Mouse (Mus musculus) stomach, embryonic 16.5 days (tissue): ENCODE results near the gene Tiparp. TPM values are rescaled to one million over a fixed set of nuclear protein-coding genes. Genes with fewer than 3 reads are reported as not detected.

Source experiments
- ATAC-seq: fragments of 200-750 bp; cut with Nextera tagmentation; 2 replicates; pipeline ENCODE4 v1.8.0; 2017; ENCODE audit warnings: moderate number of reproducible peaks, moderate TSS enrichment; ENCODE audit not compliant: insufficient read depth, low FRiP score
- H3K27ac ChIP-seq: fragments of 300-500 bp; sonication (generic); 2 replicates; pipeline ENCODE4 v1.5.1; 2014; ENCODE audit warnings: low read length
- H3K27me3 ChIP-seq: fragments of 300-500 bp; sonication (generic); 2 replicates; pipeline ENCODE4 v1.6.1; 2014; ENCODE audit warnings: low read length, control low read depth, mixed read lengths; ENCODE audit not compliant: control insufficient read depth, insufficient read depth
- H3K36me3 ChIP-seq: fragments of 300-500 bp; sonication (generic); 2 replicates; pipeline ENCODE4 v1.6.1; 2014; ENCODE audit warnings: low read length; ENCODE audit not compliant: control insufficient read depth, insufficient read depth
- H3K4me1 ChIP-seq: fragments of 300-500 bp; sonication (generic); 2 replicates; pipeline ENCODE4 v1.6.1; 2014; ENCODE audit warnings: low read length, control low read depth, mixed read lengths; ENCODE audit not compliant: control insufficient read depth, insufficient read depth
- H3K4me2 ChIP-seq: fragments of 300-500 bp; sonication (generic); 2 replicates; pipeline ENCODE4 v1.6.1; 2014; ENCODE audit warnings: low read depth, low read length, mixed read lengths
- H3K4me3 ChIP-seq: fragments of 300-500 bp; sonication (generic); replicated peaks from 2 replicates; pipeline ENCODE4 v1.5.1; 2014; ENCODE audit warnings: mild to moderate bottlenecking, low read length
- H3K9ac ChIP-seq: fragments of 300-500 bp; sonication (generic); 2 replicates; pipeline ENCODE4 v1.6.1; 2014; ENCODE audit warnings: low read length
- H3K9me3 ChIP-seq: fragments of 300-500 bp; sonication (generic); replicated peaks from 2 replicates; pipeline ENCODE4 v1.6.1; 2016; ENCODE audit warnings: low read length, control low read depth; ENCODE audit not compliant: control insufficient read depth
- WGBS: fragments of 180-500 bp; shearing (Covaris S2); extraction: QIAGEN DNeasy Blood & Tissue Kit; methylation state at CpG from one replicate; pipeline ENCODE4 v1.1.7; 2014; 5-methylcytosine and 5-hydroxymethylcytosine counted together
- polyA plus RNA-seq: library from polyadenylated mRNA; unstranded; fragments of >200 nt; fragmentation: Nextera tagmentation; extraction: Ambion mirVana; gene quantifications from 2 replicates; pipeline ENCODE4 v1.2.1, GENCODE M21; 2015

Gene Tiparp
- polyA plus RNA-seq, 1 experiment from 2014 or later, result 38.0 TPM

DNA sequence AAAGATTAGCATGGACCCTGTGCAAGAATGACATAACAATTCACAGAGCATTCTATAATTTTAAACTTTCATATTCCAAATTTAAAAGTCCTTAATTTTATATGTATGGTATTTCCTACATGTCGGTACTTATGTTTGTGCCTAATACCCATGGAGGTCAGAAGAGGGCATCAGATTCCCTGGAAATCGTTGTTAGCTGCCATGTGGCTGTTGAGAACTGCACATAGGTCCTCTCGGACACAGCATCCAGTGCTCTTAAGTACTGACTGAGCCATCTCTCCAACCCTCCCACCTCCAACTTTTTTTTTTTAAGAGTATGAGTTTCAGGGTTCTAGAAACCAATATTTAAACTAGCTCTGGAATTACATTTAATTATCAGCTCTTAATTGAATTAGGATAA is 2.5 kb upstream of the Tiparp start:
- H3K4me1 ChIP-seq, result no peaks in the 10 kb centered on the region; the same call in 1 of the 2 replicates
- no peak overlapping the region for H3K4me2 ChIP-seq
- H3K9me3 ChIP-seq, result no peaks in the 10 kb centered on the region
- no peaks in the 10 kb centered on the region for H3K36me3 ChIP-seq
- no peak overlapping the region for H3K9ac ChIP-seq
- ATAC-seq, result no peak
- 83% methylated on average over 3 of the region's 3 CpGs for WGBS
- H3K27ac ChIP-seq, result no peak overlapping the region
- H3K4me3 ChIP-seq, result no peak overlapping the region
- H3K27me3 ChIP-seq, result no peaks in the 10 kb centered on the region

DNA sequence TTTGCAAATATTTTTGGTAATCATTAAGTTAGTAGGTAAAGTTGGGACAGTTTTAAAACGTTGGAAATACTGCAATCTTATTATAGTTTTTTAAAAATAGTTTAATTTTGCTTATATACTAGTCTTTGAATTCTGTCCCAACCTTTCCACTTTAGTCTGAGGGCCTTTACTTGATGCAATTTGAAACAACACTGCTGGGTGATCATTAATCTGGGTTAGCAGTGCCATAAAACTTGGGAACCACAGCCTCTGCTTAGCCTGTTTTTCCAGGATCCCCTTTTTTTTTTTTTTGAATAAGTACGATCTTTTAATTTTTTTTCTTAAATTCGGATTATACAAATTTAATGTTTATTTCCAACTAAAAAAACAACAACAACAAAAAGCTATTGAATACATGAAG is 1.0 kb upstream of the Tiparp start:
- H3K27me3 ChIP-seq, result no peaks in the 10 kb centered on the region
- H3K4me3 ChIP-seq, result peak overlapping the region; percentile 66
- WGBS, result 16% methylated on average over 3 of the region's 3 CpGs
- H3K4me1 ChIP-seq, result peaks cover 3% of the 10 kb centered on the region
- H3K9ac ChIP-seq, result peak overlapping the region; percentile 85
- H3K36me3 ChIP-seq, result no peaks in the 10 kb centered on the region; the same call in 1 of the 2 replicates
- ATAC-seq, result no peak
- H3K9me3 ChIP-seq, result no peaks in the 10 kb centered on the region
- H3K27ac ChIP-seq, result peak overlapping the region; percentile 94
- peak overlapping the region; percentile 66 for H3K4me2 ChIP-seq

DNA sequence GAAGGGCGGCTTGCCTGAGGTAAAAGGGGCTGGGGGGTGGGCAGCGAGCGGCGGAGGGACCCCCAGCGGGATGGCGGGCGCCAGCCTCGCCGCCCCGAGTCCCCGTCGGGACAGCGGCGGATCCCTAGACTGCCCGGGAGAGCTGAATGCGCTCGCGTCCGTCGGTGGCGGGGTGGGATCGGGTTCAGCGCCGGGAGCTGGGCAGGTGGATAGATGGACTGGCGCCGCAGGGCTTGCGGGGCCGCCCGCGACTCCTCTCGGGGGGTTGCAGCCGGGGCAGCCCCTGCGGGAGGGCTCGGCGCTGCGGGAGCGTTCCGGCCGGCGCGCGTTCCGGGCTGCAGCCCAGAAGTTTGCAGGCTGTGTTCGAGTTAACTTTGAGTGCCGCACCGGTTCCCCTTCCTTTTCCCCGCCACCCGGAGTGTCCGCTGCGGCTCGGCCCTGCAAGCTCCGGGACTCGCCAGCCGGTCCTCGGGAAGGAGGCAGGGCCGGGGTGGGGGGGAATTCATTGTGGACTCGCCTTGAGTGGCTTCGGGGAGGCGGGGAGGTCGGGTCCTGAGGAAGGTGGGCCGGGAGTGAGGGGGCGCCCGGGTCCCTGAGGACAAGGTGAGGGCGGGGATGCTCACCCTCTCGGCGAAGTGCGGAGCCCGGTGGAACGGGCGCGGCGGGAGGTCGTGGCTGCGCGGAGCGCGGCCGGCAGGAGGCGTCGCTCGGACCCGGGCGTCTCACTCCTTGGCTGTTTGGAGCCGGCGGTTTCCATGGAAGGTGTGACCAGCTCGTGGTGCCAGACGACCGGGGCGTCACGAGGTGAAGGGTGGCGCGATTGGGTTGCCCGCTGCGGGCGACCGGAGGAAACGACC is 632 bp downstream of the Tiparp start:
- Histone ChIP-seq H3K4me1 (peaks cover 5% of the 10 kb centered on the region), H3K27me3 (no peaks in the 10 kb centered on the region), H3K4me3 (peak overlapping the region; percentile 66), H3K27ac (peak overlapping the region; percentile 96), H3K36me3 (no peaks in the 10 kb centered on the region; the same call in 1 of the 2 replicates), H3K9ac (peak overlapping the region; percentile 95), H3K4me2 (peak overlapping the region; percentile 66), H3K9me3 (no peaks in the 10 kb centered on the region)
- peak; percentile 39 for ATAC-seq
- under 1% methylated on average over 95 of the region's 97 CpGs for WGBS

DNA sequence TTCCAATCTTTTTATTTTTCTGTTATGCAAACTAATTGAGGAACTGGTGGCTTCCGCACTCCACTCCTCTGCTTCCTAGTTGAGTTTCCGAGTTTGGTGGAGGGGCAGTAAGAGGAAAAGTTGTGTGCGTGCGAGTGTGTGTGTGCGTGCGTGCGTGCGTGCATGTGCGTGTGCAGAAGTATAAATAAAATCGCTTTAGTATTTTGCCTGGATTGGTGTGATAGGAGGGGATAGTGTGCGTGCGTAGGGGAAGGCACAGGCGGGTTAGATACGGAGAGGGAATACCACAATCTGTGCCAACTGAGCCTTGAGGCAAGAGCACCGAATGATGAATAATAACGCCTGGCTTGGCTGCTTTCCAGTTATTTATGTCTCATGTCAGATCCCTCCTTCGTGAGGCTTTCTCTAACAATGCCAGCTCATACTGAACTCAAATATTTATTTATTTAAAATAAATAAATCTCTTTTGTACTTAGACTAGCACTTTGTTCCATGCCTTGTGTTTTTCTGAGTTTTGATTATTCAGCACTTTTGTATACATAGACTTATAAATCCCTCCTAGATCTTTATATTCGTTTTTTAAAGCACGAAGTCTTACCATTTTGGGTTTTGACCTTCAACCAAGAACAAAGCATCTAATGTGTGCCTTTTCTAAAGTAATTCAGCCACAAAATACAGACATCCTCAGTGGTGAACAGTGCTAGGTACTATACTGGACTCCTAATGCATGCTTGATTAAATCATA is 1.4 kb downstream of the Tiparp start:
- Histone ChIP-seq H3K4me1 (peaks cover 10% of the 10 kb centered on the region), H3K9ac (peak overlapping the region; percentile 95), H3K9me3 (no peaks in the 10 kb centered on the region), H3K27ac (peak overlapping the region; percentile 96), H3K4me2 (peak overlapping the region; percentile 66), H3K27me3 (no peaks in the 10 kb centered on the region), H3K36me3 (no peaks in the 10 kb centered on the region; the same call in 1 of the 2 replicates), H3K4me3 (peak overlapping the region; percentile 66)
- under 1% methylated on average over 19 of the region's 19 CpGs for WGBS
- ATAC-seq, result peak; percentile 8; the same call in 1 of the 2 replicates

DNA sequence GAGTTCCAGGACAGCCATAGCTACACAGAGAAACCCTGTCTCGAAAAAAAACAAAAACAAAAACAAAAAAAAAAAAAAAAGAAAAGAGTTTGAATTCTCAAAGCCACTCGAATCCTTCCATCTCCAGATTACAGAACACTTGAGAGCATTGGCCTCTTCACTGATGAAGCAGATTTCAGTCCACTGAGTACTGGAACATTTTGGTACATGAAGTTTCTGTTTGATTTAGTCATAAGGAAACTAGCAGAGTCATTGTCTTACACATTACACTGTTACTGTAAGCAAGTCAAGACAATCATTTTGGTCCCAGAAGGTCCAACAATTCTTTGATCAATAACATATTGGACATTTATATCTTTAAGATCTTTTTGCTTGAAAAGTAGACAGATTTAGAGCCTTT is 4.8 kb downstream of the Tiparp start:
- Histone ChIP-seq H3K9ac (no peak overlapping the region), H3K27me3 (no peaks in the 10 kb centered on the region), H3K4me2 (no peak overlapping the region), H3K4me1 (peaks cover 15% of the 10 kb centered on the region), H3K36me3 (no peaks in the 10 kb centered on the region; the same call in 1 of the 2 replicates), H3K4me3 (no peak overlapping the region), H3K27ac (no peak overlapping the region), H3K9me3 (no peaks in the 10 kb centered on the region)
- no peak for ATAC-seq
- WGBS, result 92% methylated on average over 2 of the region's 2 CpGs

DNA sequence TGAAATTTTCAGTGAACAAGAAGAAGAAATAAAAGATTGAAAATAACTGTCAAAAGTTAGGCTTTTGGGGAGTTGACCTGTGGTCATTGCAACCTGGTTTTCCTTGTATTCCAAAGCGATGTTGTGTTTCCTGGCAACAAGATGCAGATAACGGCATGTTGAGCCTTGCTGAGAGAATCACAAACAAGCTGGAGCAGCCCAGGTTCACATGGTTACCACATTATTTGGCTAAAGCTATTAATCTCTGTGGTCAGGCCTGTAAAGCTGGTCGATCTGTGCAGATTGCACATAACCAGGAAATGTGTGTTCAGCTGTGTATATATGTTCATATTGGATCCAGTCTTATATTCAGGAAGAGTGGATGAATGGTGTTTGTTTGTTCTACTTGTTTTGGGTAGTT is 5.4 kb downstream of the Tiparp start:
- Histone ChIP-seq H3K4me3 (no peak overlapping the region), H3K9me3 (no peaks in the 10 kb centered on the region), H3K4me2 (0 out of 2 replicates have a peak overlapping the region, but pooled peaks have one; percentile 12), H3K4me1 (peaks cover 15% of the 10 kb centered on the region), H3K27me3 (no peaks in the 10 kb centered on the region), H3K9ac (no peak overlapping the region), H3K36me3 (no peaks in the 10 kb centered on the region; the same call in 1 of the 2 replicates), H3K27ac (no peak overlapping the region)
- ATAC-seq, result no peak
- 35% methylated on average over 3 of the region's 3 CpGs for WGBS

DNA sequence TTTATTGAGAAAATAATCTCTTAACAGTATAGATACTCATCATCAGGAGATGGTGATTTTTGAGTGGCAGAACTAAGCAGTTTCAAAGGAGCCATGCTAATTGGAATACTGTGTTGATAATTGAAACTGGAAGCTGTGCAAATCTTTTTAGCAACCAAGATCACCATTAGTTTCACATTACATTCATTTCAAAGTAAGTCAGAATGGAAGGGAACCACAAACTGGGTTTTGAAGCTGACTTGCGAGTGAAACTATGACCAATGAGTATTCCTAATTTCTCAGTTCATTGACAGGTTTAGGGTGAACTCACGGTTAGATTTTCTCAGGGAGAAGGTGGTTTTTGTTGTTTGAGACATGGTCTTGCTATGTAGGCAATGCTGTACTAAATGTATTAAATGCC is 6.3 kb downstream of the Tiparp start:
- Histone ChIP-seq H3K4me3 (no peak overlapping the region), H3K9ac (no peak overlapping the region), H3K27ac (no peak overlapping the region), H3K27me3 (no peaks in the 10 kb centered on the region), H3K4me2 (0 out of 2 replicates have a peak overlapping the region, but pooled peaks have one; percentile 13), H3K36me3 (no peaks in the 10 kb centered on the region; the same call in 1 of the 2 replicates), H3K9me3 (no peaks in the 10 kb centered on the region), H3K4me1 (peaks cover 15% of the 10 kb centered on the region)
- 61% methylated on average over 2 of the region's 2 CpGs for WGBS
- no peak for ATAC-seq

DNA sequence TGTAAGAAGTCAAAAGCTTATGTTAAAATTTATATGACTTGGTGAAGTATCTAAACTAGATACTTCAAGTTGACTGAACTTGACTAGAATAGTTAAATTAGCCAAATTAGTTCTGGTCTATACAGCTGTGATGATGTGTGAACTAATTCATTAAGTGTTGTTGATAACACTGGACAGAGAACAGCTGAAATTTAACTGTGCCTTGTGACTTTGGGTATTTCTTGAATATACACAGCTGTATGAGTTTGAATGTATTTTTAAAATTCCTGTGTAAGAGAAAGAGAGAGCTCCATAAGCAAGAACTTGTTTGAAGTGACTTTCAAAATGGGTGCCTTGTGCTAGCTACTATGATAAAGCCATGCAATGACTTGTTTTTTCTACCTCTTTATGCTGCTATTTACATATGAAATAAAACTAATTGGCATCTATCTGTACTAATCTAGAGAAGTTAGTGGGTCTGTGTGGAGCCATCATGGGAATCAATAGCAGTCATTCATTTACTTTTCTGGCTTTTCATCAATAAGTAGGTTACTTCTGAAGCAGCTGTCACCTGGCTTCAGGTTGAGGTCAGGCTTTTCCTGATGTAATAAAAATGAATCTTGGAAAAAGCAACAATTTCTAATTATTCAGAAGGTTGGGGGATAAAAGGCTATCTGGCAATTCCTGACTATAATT is 7.0 kb downstream of the Tiparp start:
- Histone ChIP-seq H3K9ac (no peak overlapping the region), H3K4me2 (no peak overlapping the region), H3K9me3 (no peaks in the 10 kb centered on the region), H3K27ac (no peak overlapping the region), H3K27me3 (no peaks in the 10 kb centered on the region), H3K4me1 (peaks cover 15% of the 10 kb centered on the region), H3K4me3 (no peak overlapping the region), H3K36me3 (no peaks in the 10 kb centered on the region; the same call in 1 of the 2 replicates)
- ATAC-seq, result no peak
